In genomic region chr2:28513431-28514370, GRCm38 (mm10) we compare ENCODE assay signal across 8 mouse cellular contexts. TPM values are rescaled to one million over a fixed set of nuclear protein-coding genes. Genes with fewer than 3 reads are reported as not detected.
DNase-seq lines count a peak whose midpoint lies in the region; ATAC-seq lines count a peak whose summit lies in the region.

No protein-coding gene starts in this region.

- WGBS in forebrain, embryonic 11.5 days, result 6% methylated on average over 47 of the region's 47 CpGs
- WGBS in kidney, embryonic 14.5 days, result 2% methylated on average over 47 of the region's 47 CpGs
- 6% methylated on average over 47 of the region's 47 CpGs for WGBS in stomach, embryonic 14.5 days

- ATAC-seq in forebrain, embryonic 11.5 days (replicated peaks; ENCODE audit: low FRiP score), result peak; percentile 56
- ATAC-seq in kidney, embryonic 14.5 days (ENCODE audit: low FRiP score, low TSS enrichment), result peak; percentile 34
- ATAC-seq in stomach, embryonic 14.5 days (ENCODE audit: insufficient number of reproducible peaks, insufficient read depth, low FRiP score, low read depth), result peak; percentile 29; the same call in 1 of the 2 replicates
- no peak for ATAC-seq in inflammation-experienced regulatory T-cells, adult 6 months

- DNase-seq in right cerebral cortex, adult 2 months (ENCODE audit: low spot score in 2 of 2), result peak; percentile 43 to 44
- no peak for DNase-seq in right cerebral cortex, postnatal 25 days
- DNase-seq in cerebellum, adult 18-20 months, result peak; percentile 50 to 62
- DNase-seq in forebrain, embryonic 11.5 days (ENCODE audit: low spot score), result peak; percentile 68
- peak; percentile 32 to 55 for DNase-seq in lung, postnatal 4 days

- no peaks in the 10 kb centered on the region for H3K9me3 ChIP-seq in forebrain, embryonic 11.5 days (ENCODE audit: control insufficient read depth, low read length)
- H3K9me3 ChIP-seq in kidney, embryonic 14.5 days (ENCODE audit: control insufficient read depth, low read length), result no peaks in the 10 kb centered on the region
- H3K9me3 ChIP-seq in stomach, embryonic 14.5 days (ENCODE audit: control insufficient read depth, low read depth, low read length), result no peaks in the 10 kb centered on the region

- H3K27ac ChIP-seq in forebrain, embryonic 11.5 days (ENCODE audit: low read depth, low read length), result peak overlapping the region; percentile 53
- H3K27ac ChIP-seq in kidney, embryonic 14.5 days (ENCODE audit: low read depth, low read length), result peak overlapping the region; percentile 34; the same call in 1 of the 2 replicates
- H3K27ac ChIP-seq in stomach, embryonic 14.5 days (ENCODE audit: low read length), result peak overlapping the region; percentile 61

- peak overlapping the region; percentile 95 for H3K9ac ChIP-seq in forebrain, embryonic 11.5 days (ENCODE audit: low read length)
- H3K9ac ChIP-seq in kidney, embryonic 14.5 days (ENCODE audit: low read depth, low read length), result peak overlapping the region; percentile 89
- H3K9ac ChIP-seq in stomach, embryonic 14.5 days (replicated peaks; ENCODE audit: low read depth, low read length), result peak overlapping the region; percentile 82

- H3K36me3 ChIP-seq in forebrain, embryonic 11.5 days (ENCODE audit: control insufficient read depth, insufficient read depth, low read length), result no peaks in the 10 kb centered on the region
- H3K36me3 ChIP-seq in kidney, embryonic 14.5 days (ENCODE audit: control insufficient read depth, insufficient read depth, low read length), result no peaks in the 10 kb centered on the region; the same call in 1 of the 2 replicates
- H3K36me3 ChIP-seq in stomach, embryonic 14.5 days (ENCODE audit: control insufficient read depth, insufficient read depth, low read length), result no peaks in the 10 kb centered on the region

- peak overlapping the region; percentile 75 for H3K4me3 ChIP-seq in forebrain, embryonic 11.5 days (ENCODE audit: low read depth, low read length)
- peak overlapping the region; percentile 52 for H3K4me3 ChIP-seq in kidney, embryonic 14.5 days (ENCODE audit: low read length)
- H3K4me3 ChIP-seq in stomach, embryonic 14.5 days (ENCODE audit: low read depth, low read length), result peak overlapping the region; percentile 65

- H3K27me3 ChIP-seq in forebrain, embryonic 11.5 days (ENCODE audit: control insufficient read depth, insufficient read depth, low read length), result no peaks in the 10 kb centered on the region
- no peaks in the 10 kb centered on the region for H3K27me3 ChIP-seq in kidney, embryonic 14.5 days (ENCODE audit: control insufficient read depth, insufficient read depth, low read length)
- H3K27me3 ChIP-seq in stomach, embryonic 14.5 days (ENCODE audit: control insufficient read depth, insufficient read depth, low read length), result no peaks in the 10 kb centered on the region

- peaks cover 2% of the 10 kb centered on the region; the same call in 1 of the 2 replicates for H3K4me1 ChIP-seq in forebrain, embryonic 11.5 days (replicated peaks; ENCODE audit: control insufficient read depth, insufficient read depth, low read length)
- H3K4me1 ChIP-seq in kidney, embryonic 14.5 days (ENCODE audit: control insufficient read depth, insufficient read depth, low read length), result peaks cover 14% of the 10 kb centered on the region
- peaks cover 16% of the 10 kb centered on the region for H3K4me1 ChIP-seq in stomach, embryonic 14.5 days (ENCODE audit: control insufficient read depth, insufficient read depth, low read length)

- peak overlapping the region; percentile 97 for H3K4me2 ChIP-seq in forebrain, embryonic 11.5 days (ENCODE audit: low read depth, low read length, severe bottlenecking)
- peak overlapping the region; percentile 99 for H3K4me2 ChIP-seq in kidney, embryonic 14.5 days (replicated peaks; ENCODE audit: low read depth, low read length)
- H3K4me2 ChIP-seq in stomach, embryonic 14.5 days (replicated peaks; ENCODE audit: low read depth, low read length), result peak overlapping the region; percentile 76

RNA-seq across cellular contexts. Expression of gene Ralgds, which starts 0.8 kb away (rescaled TPM):
- polyA plus RNA-seq in forebrain, embryonic 11.5 days (2014; fragmentation: Nextera tagmentation; extraction: Ambion mirVana), result 42.7 and 47.6 TPM in 2 replicates
- 23.7 and 26.6 TPM in 2 replicates for polyA plus RNA-seq in kidney, embryonic 14.5 days (2014; fragmentation: Nextera tagmentation; extraction: Ambion mirVana)
- 36.2 and 38.6 TPM in 2 replicates for polyA plus RNA-seq in stomach, embryonic 14.5 days (2014; fragmentation: Nextera tagmentation; extraction: Ambion mirVana)
- polyA plus RNA-seq in inflammation-experienced regulatory T-cells, adult 6 months (2017; shearing (Covaris generic)), result 1 to 10 TPM; 5.7 to 7.5 (median 5.9) TPM

RNA-seq across cellular contexts. Expression of gene Gm10134, which starts 7.8 kb away (rescaled TPM):
- not detected in 2 replicates for polyA plus RNA-seq in forebrain, embryonic 11.5 days (2014; fragmentation: Nextera tagmentation; extraction: Ambion mirVana)
- polyA plus RNA-seq in kidney, embryonic 14.5 days (2014; fragmentation: Nextera tagmentation; extraction: Ambion mirVana), result 2.7 and 9.9 TPM in 2 replicates
- polyA plus RNA-seq in stomach, embryonic 14.5 days (2014; fragmentation: Nextera tagmentation; extraction: Ambion mirVana), result 6.6 and 7.5 TPM in 2 replicates
- not detected for polyA plus RNA-seq in inflammation-experienced regulatory T-cells, adult 6 months (2017; shearing (Covaris generic))

RNA-seq across cellular contexts. Expression of gene Gbgt1, which starts 17.0 kb away (rescaled TPM):
- polyA plus RNA-seq in forebrain, embryonic 11.5 days (2014; fragmentation: Nextera tagmentation; extraction: Ambion mirVana), result 0.35 TPM in 1 of 2 replicates, not detected in the other
- 2.7 and 3.5 TPM in 2 replicates for polyA plus RNA-seq in kidney, embryonic 14.5 days (2014; fragmentation: Nextera tagmentation; extraction: Ambion mirVana)
- 2.9 and 3.1 TPM in 2 replicates for polyA plus RNA-seq in stomach, embryonic 14.5 days (2014; fragmentation: Nextera tagmentation; extraction: Ambion mirVana)
- polyA plus RNA-seq in inflammation-experienced regulatory T-cells, adult 6 months (2017; shearing (Covaris generic)), result not detected

RNA-seq across cellular contexts. Expression of gene Mrps2, which starts 45.8 kb away (rescaled TPM):
- polyA plus RNA-seq in forebrain, embryonic 11.5 days (2014; fragmentation: Nextera tagmentation; extraction: Ambion mirVana), result 67.2 and 70.6 TPM in 2 replicates
- polyA plus RNA-seq in kidney, embryonic 14.5 days (2014; fragmentation: Nextera tagmentation; extraction: Ambion mirVana), result 51.9 and 73.0 TPM in 2 replicates
- 58.5 and 59.3 TPM in 2 replicates for polyA plus RNA-seq in stomach, embryonic 14.5 days (2014; fragmentation: Nextera tagmentation; extraction: Ambion mirVana)
- polyA plus RNA-seq in inflammation-experienced regulatory T-cells, adult 6 months (2017; shearing (Covaris generic)), result 10 to 100 TPM; 17.7 to 22.1 (median 19.3) TPM

RNA-seq across cellular contexts. Expression of gene 1700007K13Rik, which starts 47.6 kb away (rescaled TPM):
- polyA plus RNA-seq in forebrain, embryonic 11.5 days (2014; fragmentation: Nextera tagmentation; extraction: Ambion mirVana), result 1.6 and 2.2 TPM in 2 replicates
- 0.37 and 0.53 TPM in 2 replicates for polyA plus RNA-seq in kidney, embryonic 14.5 days (2014; fragmentation: Nextera tagmentation; extraction: Ambion mirVana)
- polyA plus RNA-seq in stomach, embryonic 14.5 days (2014; fragmentation: Nextera tagmentation; extraction: Ambion mirVana), result 1.1 and 1.4 TPM in 2 replicates
- polyA plus RNA-seq in inflammation-experienced regulatory T-cells, adult 6 months (2017; shearing (Covaris generic)), result under 1 TPM in 1 of 3 experiments, not detected in 2; 0.52 TPM
